Mouse (Mus musculus) thymus, postnatal 25 days (tissue): ENCODE results near the gene Dhrs9.

Experiments
- DNase-seq: peaks from one replicate; pipeline ENCODE4 v3.0.0; 2022

Gene Dhrs9

GRCm38 (mm10) chr2:69424829-69425228 lies 44.6 kb downstream of the Dhrs9 start:
- no peak for DNase-seq

- no peak for DNase-seq
These were observed 45.8 kb downstream of the Dhrs9 start for GRCm38 (mm10) chr2:69426081-69426480.

DNA sequence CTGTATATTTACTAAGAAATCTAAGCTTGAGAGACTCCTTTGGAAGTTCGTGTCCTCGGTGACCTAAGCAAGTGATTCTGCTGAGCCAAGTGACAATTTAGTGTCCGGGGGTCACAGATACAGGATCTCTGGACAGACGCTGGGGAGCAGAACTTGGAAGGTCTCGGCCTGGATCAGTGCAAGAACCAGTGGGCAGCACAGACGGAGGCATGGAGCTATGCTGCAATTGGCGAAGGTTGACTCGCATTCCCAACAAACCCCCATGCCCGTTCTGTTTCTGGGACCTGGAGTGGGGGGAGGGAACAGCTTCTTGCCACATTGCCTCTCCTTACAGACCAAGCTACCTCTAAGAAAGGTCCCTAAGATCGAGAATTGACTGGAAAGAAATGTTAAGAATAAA lies 46.9 kb downstream of the Dhrs9 start:
- no peak for DNase-seq

GRCm38 (mm10) chr2:69428116-69428515 lies 47.9 kb downstream of the Dhrs9 start:
- DNase-seq, result peak; percentile 39

DNA sequence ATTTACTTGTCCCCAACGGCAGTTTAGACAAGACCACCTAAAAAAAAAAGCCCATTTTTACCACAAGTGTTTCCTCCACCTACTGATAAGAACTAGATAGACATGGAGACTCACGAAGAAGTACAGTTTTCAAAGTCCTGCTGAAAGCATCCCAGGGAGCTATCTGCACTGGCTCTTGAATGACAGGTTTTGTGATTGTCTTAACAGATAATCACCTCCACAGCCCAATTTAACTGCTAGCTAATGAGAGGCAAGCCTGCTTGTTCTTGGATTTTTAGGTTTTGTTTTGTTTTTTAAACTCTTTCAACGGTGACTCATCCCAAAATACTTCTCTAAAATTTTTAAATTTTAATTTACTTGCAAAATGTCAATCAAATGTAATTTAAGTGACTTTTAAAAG lies 61.4 kb downstream of the Dhrs9 start:
- DNase-seq, result no peak

DNA sequence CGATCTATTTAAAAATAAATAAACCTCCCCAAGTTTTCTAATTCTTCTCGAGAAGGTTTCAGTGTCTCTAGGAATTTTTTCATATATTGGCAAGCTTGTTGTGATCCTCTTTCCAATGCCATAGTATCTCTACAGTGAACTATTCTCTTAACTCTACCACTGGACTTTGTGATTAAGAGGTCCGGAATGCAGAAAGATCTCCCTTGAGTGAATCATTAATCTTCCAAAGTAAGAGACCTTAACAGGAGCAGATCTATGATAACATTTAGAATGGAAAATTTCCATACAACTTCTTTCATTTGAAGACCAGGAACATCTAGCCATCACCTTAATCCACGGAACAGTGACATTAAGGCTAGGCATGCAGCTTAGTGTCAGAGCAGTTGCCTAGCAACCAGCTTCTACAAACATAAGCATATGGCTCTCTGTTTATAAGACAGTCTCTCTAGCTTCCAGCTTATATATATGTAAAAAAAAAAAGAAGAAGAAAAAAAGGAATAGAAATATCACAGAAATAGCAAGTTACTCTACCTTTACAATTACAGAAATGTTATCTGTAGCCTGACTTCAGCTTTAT lies 65.7 kb downstream of the Dhrs9 start:
- DNase-seq, result no peak

GRCm38 (mm10) chr2:69448581-69448980 lies 68.3 kb downstream of the Dhrs9 start:
- DNase-seq, result no peak

GRCm38 (mm10) chr2:69451128-69451527 lies 70.9 kb downstream of the Dhrs9 start:
- no peak for DNase-seq
